Mouse (Mus musculus): ENCODE measurements around the gene Slc1a4. TPM values are rescaled to one million over a fixed set of nuclear protein-coding genes. Genes with fewer than 3 reads are reported as not detected.

Gene Slc1a4
- polyA plus RNA-seq, 2 experiments = 4.3 to 6.5 TPM

DNA sequence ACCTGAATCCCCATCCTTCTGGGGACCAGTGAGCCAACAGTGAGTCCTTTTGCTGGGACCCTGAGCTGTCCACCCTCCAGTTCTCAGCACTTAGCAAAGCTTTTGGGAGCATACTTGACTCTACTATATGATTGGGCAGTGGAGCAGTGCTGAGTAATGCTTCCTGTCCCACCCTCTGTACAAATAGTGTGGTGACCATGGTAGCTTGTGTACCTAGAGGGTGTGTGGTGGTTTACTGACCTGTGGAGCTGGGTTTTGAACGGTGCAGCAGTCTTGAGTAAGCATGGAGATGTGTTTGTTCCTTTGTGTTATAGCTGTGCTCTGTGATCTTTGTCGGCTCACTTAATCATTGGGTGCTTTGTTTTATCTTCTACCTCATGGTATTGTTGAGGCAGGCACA is 13.9 kb upstream of the Slc1a4 start:
- H3K9ac ChIP-seq (replicated peaks) = no peak overlapping the region
- DNase-seq (ENCODE audit: low read depth in 3 of 3, low spot score in 3 of 3) (no peak), ATAC-seq (ENCODE audit: insufficient read depth) (no peak)
- H3K4me3 ChIP-seq (ENCODE audit: insufficient read depth in 1 of 2, low read depth in 2 of 2, low read length in 2 of 2) = no peak overlapping the region
- no peaks in the 10 kb centered on the region for H3K36me3 ChIP-seq (replicated peaks; ENCODE audit: control insufficient read depth, insufficient read depth, low read depth)
- TF ChIP-seq CTCF (IDR thresholded peaks at IDR 0.05; ENCODE audit: low read depth) (no peak), EP300 (IDR thresholded peaks at IDR 0.05; ENCODE audit: low read depth) (no peak)
- no peak overlapping the region for H3K4me2 ChIP-seq (ENCODE audit: low read depth)
- WGBS (ENCODE audit: insufficient replicate concordance) = 41% methylated on average over 2 of the region's 2 CpGs
- 0 out of 4 replicates have a peak, but pooled peaks cover 0 to 3% of the 10 kb centered on the region in 2 experiments for H3K4me1 ChIP-seq (replicated peaks; ENCODE audit: control insufficient read depth in 2 of 2, insufficient read depth in 2 of 2, low read length in 1 of 2)
- H3K27ac ChIP-seq = no peak overlapping the region
- H3K9me3 ChIP-seq (ENCODE audit: control insufficient read depth, low read length) = no peaks in the 10 kb centered on the region
- H3K27me3 ChIP-seq (ENCODE audit: control insufficient read depth, insufficient read depth, low read length) = no peaks in the 10 kb centered on the region

- no peak for TF ChIP-seq EP300 (IDR thresholded peaks at IDR 0.05; ENCODE audit: low read depth)
- TF ChIP-seq CTCF (IDR thresholded peaks at IDR 0.05; ENCODE audit: low read depth) = no peak
- no peak overlapping the region for H3K4me2 ChIP-seq (ENCODE audit: low read depth)
- no peaks in the 10 kb centered on the region for H3K9me3 ChIP-seq (ENCODE audit: control insufficient read depth, low read length)
- DNase-seq (ENCODE audit: low read depth in 3 of 3, low spot score in 3 of 3) (no peak), ATAC-seq (ENCODE audit: insufficient read depth) (no peak)
- H3K4me3 ChIP-seq (ENCODE audit: insufficient read depth in 1 of 2, low read depth in 2 of 2, low read length in 2 of 2) = no peak overlapping the region
- no peaks in the 10 kb centered on the region for H3K27me3 ChIP-seq (ENCODE audit: control insufficient read depth, insufficient read depth, low read length)
- no peak overlapping the region for H3K9ac ChIP-seq (replicated peaks)
- H3K4me1 ChIP-seq (replicated peaks; ENCODE audit: control insufficient read depth in 2 of 2, insufficient read depth in 2 of 2, low read length in 1 of 2) = 0 out of 4 replicates have a peak, but pooled peaks cover 0 to 3% of the 10 kb centered on the region in 2 experiments
- no peaks in the 10 kb centered on the region for H3K36me3 ChIP-seq (replicated peaks; ENCODE audit: control insufficient read depth, insufficient read depth, low read depth)
- H3K27ac ChIP-seq = no peak overlapping the region
- WGBS (ENCODE audit: insufficient replicate concordance) = 57% methylated on average over 4 of the region's 4 CpGs
Measured at GRCm38 (mm10) chr11:20343952-20344351, 11.4 kb upstream of the Slc1a4 start.

DNA sequence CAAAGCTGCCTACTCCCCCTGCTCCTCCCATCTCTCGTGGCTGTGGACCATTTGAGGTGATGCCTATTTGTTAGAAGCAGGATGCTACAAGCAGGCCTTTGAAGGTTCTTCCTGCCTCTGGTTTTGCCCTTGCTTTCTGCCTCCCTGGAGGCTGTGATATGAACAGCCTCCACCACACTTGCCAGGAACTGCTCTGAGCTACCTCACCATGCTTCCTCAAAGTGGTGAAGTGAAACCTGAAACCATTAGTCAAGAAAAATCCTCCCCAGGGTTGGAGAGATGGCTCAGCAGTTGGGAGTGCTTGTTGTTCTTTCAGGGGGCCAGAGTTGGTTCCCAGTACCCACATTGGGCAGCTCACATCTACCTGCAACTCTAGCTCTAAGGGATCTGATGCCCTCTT is 9.1 kb upstream of the Slc1a4 start:
- Histone ChIP-seq H3K9ac (replicated peaks) (no peak overlapping the region), H3K4me3 (ENCODE audit: insufficient read depth in 1 of 2, low read depth in 2 of 2, low read length in 2 of 2) (no peak overlapping the region), H3K9me3 (ENCODE audit: control insufficient read depth, low read length) (no peaks in the 10 kb centered on the region), H3K27me3 (ENCODE audit: control insufficient read depth, insufficient read depth, low read length) (no peaks in the 10 kb centered on the region), H3K36me3 (replicated peaks; ENCODE audit: control insufficient read depth, insufficient read depth, low read depth) (no peaks in the 10 kb centered on the region), H3K4me2 (ENCODE audit: low read depth) (no peak overlapping the region), H3K27ac (no peak overlapping the region), H3K4me1 (replicated peaks; ENCODE audit: control insufficient read depth in 2 of 2, insufficient read depth in 2 of 2, low read length in 1 of 2) (0 out of 4 replicates have a peak, but pooled peaks cover 0 to 3% of the 10 kb centered on the region in 2 experiments)
- ATAC-seq (ENCODE audit: insufficient read depth) (no peak), DNase-seq (ENCODE audit: low read depth in 3 of 3, low spot score in 3 of 3) (no peak)
- no peak for TF ChIP-seq CTCF (IDR thresholded peaks at IDR 0.05; ENCODE audit: low read depth)
- TF ChIP-seq EP300 (IDR thresholded peaks at IDR 0.05; ENCODE audit: low read depth) = no peak
- 38% methylated on average over 1 of the region's 1 CpGs for WGBS (ENCODE audit: insufficient replicate concordance)

GRCm38 (mm10) chr11:20338703-20339102 is 6.2 kb upstream of the Slc1a4 start:
- no peak for ATAC-seq (ENCODE audit: insufficient read depth)

DNA sequence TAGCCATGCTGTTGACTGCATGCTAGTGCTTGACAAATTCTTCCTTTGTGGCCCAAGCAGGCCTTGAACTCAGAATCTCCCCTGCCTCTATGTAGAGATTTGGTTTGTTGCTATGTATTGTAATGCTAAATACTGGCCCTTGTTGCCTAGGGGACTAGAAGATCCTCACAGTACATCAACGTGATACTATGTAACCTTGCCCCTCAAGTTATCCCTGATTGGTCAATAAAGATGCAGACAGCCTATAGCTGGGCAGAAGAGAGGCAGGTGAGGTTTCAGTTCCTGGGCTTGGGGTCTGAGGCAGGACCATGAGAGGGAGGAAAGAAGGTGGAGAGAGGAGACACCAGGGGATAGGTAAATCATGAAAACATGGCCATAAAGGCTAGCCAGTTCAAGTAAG is 1.8 kb upstream of the Slc1a4 start:
- H3K9me3 ChIP-seq (ENCODE audit: control insufficient read depth, low read length) = no peaks in the 10 kb centered on the region
- 31% methylated on average over 1 of the region's 1 CpGs for WGBS (ENCODE audit: insufficient replicate concordance)
- H3K27me3 ChIP-seq (ENCODE audit: control insufficient read depth, insufficient read depth, low read length) = no peaks in the 10 kb centered on the region
- H3K4me1 ChIP-seq (replicated peaks; ENCODE audit: control insufficient read depth in 2 of 2, insufficient read depth in 2 of 2, low read length in 1 of 2) = peaks cover 16 to 18% of the 10 kb centered on the region in 2 experiments
- no peak overlapping the region for H3K4me3 ChIP-seq (ENCODE audit: insufficient read depth in 1 of 2, low read depth in 2 of 2, low read length in 2 of 2)
- DNase-seq (ENCODE audit: low read depth in 3 of 3, low spot score in 3 of 3) (no peak), ATAC-seq (ENCODE audit: insufficient read depth) (no peak)
- H3K36me3 ChIP-seq (replicated peaks; ENCODE audit: control insufficient read depth, insufficient read depth, low read depth) = no peaks in the 10 kb centered on the region
- no peak for TF ChIP-seq EP300 (IDR thresholded peaks at IDR 0.05; ENCODE audit: low read depth)
- TF ChIP-seq CTCF (IDR thresholded peaks at IDR 0.05; ENCODE audit: low read depth) = no peak
- no peak overlapping the region for H3K4me2 ChIP-seq (ENCODE audit: low read depth)
- no peak overlapping the region for H3K27ac ChIP-seq
- H3K9ac ChIP-seq (replicated peaks) = no peak overlapping the region

More at GRCm38 (mm10) chr11:20338703-20339102, 6.2 kb upstream of the Slc1a4 start:
- H3K4me3 ChIP-seq (ENCODE audit: insufficient read depth in 1 of 2, low read depth in 2 of 2, low read length in 2 of 2) = no peak overlapping the region
- 18% methylated on average over 2 of the region's 2 CpGs for WGBS (ENCODE audit: insufficient replicate concordance)
- no peaks in the 10 kb centered on the region for H3K36me3 ChIP-seq (replicated peaks; ENCODE audit: control insufficient read depth, insufficient read depth, low read depth)
- no peak overlapping the region for H3K27ac ChIP-seq
- no peaks in the 10 kb centered on the region for H3K27me3 ChIP-seq (ENCODE audit: control insufficient read depth, insufficient read depth, low read length)
- no peaks in the 10 kb centered on the region for H3K9me3 ChIP-seq (ENCODE audit: control insufficient read depth, low read length)
- H3K9ac ChIP-seq (replicated peaks) = no peak overlapping the region
- TF ChIP-seq CTCF (IDR thresholded peaks at IDR 0.05; ENCODE audit: low read depth) (no peak), EP300 (IDR thresholded peaks at IDR 0.05; ENCODE audit: low read depth) (no peak)
- no peak for DNase-seq (ENCODE audit: low read depth in 3 of 3, low spot score in 3 of 3)
- H3K4me2 ChIP-seq (ENCODE audit: low read depth) = no peak overlapping the region
- peaks cover under 1 to 2% of the 10 kb centered on the region in 2 experiments; a peak in 1 of 4 replicates for H3K4me1 ChIP-seq (replicated peaks; ENCODE audit: control insufficient read depth in 2 of 2, insufficient read depth in 2 of 2, low read length in 1 of 2)

All from liver, embryonic 14.5 days (tissue).